Mouse (Mus musculus): Measurements from ENCODE around the gene Wfdc18.

The Wfdc18 gene

GRCm38 (mm10) chr11:83708715-83709114 lies at the start of gene Wfdc18:
TSS of gene Wfdc18 (plus strand) at chr11:83709015.
- DNase-seq (ENCODE audit: extremely low spot score, low read depth, low spot score): no peak

GRCm38 (mm10) chr11:83662204-83662603 lies 46.6 kb upstream of the Wfdc18 start, which contains the start of gene Ccl4:
TSS of gene Ccl4 (plus strand) at chr11:83662584.
- DNase-seq (ENCODE audit: extremely low spot score, low read depth, low spot score): no peak

DNA sequence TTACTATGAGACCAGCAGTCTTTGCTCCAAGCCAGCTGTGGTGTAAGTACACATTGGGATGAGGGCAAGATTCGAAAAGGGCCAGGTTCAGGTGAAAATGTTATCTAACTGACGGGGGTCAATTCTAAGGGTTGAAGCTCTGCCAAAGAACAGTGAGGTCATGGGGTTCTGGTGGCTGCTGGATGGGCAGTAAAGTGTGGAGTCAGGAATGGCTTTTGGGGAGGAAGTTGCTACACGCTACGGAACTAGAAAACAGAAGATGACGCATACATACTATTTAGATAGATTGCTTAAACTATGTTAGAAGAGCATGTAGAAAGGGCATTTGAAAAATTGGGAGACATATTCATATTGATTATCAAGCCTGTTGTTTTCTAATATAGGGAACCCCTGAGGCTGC lies 45.3 kb upstream of the Wfdc18 start:
- DNase-seq (ENCODE audit: extremely low spot score, low read depth, low spot score): no peak

DNA sequence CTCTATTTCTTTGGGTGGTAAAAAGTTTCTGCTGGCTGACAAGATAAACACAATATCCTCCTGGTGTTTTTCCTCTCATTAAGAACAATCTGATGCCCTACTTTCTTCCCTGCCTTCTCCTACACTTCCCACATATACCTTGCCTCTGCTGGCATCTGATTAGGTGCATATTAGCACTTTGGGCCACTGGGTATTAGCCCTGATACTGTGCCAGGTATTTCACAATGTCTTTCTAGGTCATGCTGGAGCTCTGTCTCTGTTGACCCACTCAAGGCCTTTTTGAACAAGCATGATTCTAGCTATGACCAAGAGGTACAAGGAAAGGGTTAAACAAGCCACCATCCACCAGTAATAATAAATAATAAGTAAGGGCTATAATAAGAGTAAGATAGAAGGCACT lies 37.1 kb upstream of the Wfdc18 start:
- DNase-seq (ENCODE audit: extremely low spot score, low read depth, low spot score): no peak

DNA sequence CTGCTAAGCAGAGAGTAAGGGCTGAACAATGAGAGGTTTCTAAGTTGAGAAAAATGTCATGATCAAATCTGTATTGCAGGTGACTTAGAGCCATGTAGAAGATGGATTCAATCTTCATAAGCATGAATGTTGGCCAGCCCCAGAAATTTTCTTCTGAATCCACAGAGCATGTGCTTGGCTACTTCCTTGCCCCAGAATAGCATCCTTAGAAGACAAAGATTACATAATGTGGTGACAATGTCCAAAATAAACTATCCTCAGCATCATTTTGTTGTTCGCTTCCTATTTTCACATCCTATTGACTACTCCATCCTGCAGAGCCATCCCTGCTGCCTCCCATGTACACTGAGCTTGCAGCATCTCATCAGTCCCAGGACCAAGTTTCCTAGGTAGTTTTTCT lies 33.1 kb upstream of the Wfdc18 start:
- DNase-seq (ENCODE audit: extremely low spot score, low read depth, low spot score): no peak

- no peak for DNase-seq (ENCODE audit: extremely low spot score, low read depth, low spot score)
Observed at GRCm38 (mm10) chr11:83689918-83690317, 18.9 kb upstream of the Wfdc18 start.

GRCm38 (mm10) chr11:83692008-83692407 lies 16.8 kb upstream of the Wfdc18 start:
- DNase-seq (ENCODE audit: extremely low spot score, low read depth, low spot score): no peak

DNA sequence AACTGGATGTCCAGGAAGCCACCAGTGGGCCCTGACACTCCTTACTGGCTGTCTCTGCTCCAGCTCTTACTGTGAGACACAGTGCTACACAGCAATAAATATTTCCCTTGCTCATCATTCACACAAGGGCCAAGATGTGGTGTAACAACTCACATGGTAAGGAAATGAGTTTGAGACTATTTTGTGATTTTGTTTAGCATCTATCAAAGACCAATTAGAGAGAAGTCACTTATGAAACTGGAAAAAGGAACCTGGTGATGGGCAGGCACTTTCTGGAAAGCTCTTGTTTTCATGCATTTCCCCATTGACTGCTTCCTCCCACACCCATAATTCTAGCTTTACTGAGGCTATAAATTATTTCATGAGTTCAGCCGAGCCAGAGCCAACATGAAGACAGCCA lies 5.1 kb upstream of the Wfdc18 start, which contains the start of gene Wfdc17:
TSS of gene Wfdc17 (plus strand) at position 287 of the 400 bp plus-strand sequence.
- no peak for DNase-seq (ENCODE audit: extremely low spot score, low read depth, low spot score)

DNA sequence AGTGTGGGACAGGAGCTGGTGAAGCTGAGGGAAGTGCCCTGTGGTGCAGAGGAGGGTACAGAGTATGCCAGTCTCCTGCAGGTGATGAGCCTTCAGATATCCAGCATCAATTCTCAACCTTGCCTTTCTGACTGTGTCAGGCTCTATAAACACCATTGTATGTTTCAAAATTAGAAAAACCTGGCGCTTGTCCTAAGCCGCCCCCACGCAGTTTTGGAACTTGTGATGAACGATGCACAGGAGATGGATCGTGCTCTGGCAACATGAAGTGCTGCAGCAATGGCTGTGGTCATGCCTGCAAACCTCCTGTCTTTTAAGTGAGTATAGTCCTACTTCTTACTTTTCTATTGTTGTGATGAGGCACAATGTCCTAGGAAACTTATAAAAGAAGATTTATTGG lies 868 bp downstream of the Wfdc18 start:
- no peak for DNase-seq (ENCODE audit: extremely low spot score, low read depth, low spot score)

DNA sequence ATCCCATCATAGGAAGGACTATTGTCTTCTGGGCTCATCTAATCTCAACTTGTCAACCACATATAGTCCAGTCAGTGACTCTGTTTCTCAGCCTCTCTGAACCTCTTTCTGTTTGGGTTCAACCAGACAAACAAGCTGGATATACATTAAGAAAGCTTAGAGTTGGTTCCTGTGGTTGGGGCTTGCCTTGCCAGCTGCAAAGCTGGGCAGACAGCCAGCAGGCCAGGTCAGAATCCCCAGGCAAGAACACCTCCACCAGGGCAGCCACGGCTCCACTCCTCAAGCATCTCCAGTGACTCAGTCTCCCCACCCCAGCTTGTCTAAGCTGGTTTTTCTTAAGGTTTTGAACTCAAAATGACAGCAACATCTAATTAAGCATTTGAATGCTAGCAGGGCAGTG lies 3.9 kb downstream of the Wfdc18 start:
- DNase-seq (ENCODE audit: extremely low spot score, low read depth, low spot score): no peak

- DNase-seq (ENCODE audit: extremely low spot score, low read depth, low spot score): no peak
Observed at GRCm38 (mm10) chr11:83713925-83714324, 5.1 kb downstream of the Wfdc18 start.

- no peak for DNase-seq (ENCODE audit: extremely low spot score, low read depth, low spot score)
Observed at GRCm38 (mm10) chr11:83717042-83717665, 8.3 kb downstream of the Wfdc18 start.

DNA sequence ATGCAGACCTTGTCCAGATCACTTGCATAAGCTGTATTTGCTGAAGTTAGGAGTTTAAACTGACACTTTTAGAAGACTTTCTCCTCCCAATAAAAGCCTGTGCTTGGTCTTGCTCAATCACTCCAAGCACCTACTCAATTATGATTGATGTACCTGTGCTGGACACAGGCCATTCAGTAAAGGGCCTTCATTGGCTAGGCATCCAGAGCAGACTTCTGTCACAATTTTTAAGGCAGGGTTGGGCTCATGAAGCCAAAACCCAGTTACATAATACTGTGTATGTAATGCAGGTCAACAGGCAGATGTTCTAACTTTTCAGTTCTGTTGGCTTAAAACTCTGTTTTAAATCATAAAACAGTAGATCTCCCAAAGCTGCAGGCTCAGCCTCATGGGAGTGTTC lies 12.0 kb downstream of the Wfdc18 start:
- DNase-seq (ENCODE audit: extremely low spot score, low read depth, low spot score): no peak

GRCm38 (mm10) chr11:83728757-83729432 lies 20.1 kb downstream of the Wfdc18 start:
- DNase-seq (ENCODE audit: extremely low spot score, low read depth, low spot score): no peak

- no peak for DNase-seq (ENCODE audit: extremely low spot score, low read depth, low spot score)
Observed at GRCm38 (mm10) chr11:83731116-83731515, 22.3 kb downstream of the Wfdc18 start.

GRCm38 (mm10) chr11:83733071-83733640 lies 24.3 kb downstream of the Wfdc18 start:
- DNase-seq (ENCODE audit: extremely low spot score, low read depth, low spot score): no peak

DNA sequence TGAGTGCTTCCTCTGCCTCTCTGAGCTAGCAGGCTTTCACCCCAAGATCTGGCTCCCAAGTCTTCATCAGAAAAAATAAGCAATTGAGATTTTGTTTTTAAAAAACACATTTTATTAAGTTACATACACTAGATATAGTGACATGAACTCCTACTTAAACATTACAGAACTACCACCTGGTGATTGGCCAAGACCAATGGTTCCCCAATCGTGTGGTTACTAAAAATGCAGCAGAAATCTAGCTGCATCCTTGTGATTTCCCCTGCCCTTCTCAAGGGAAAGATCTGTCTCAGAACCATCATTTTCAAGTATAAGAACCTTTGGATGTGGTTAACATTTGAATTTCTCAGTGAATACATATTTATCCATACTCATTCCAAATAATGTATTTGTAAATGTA lies 25.4 kb downstream of the Wfdc18 start:
- no peak for DNase-seq (ENCODE audit: extremely low spot score, low read depth, low spot score)

GRCm38 (mm10) chr11:83735881-83736280 lies 27.1 kb downstream of the Wfdc18 start:
- no peak for DNase-seq (ENCODE audit: extremely low spot score, low read depth, low spot score)

GRCm38 (mm10) chr11:83737109-83737558 lies 28.3 kb downstream of the Wfdc18 start:
- no peak for DNase-seq (ENCODE audit: extremely low spot score, low read depth, low spot score)

DNA sequence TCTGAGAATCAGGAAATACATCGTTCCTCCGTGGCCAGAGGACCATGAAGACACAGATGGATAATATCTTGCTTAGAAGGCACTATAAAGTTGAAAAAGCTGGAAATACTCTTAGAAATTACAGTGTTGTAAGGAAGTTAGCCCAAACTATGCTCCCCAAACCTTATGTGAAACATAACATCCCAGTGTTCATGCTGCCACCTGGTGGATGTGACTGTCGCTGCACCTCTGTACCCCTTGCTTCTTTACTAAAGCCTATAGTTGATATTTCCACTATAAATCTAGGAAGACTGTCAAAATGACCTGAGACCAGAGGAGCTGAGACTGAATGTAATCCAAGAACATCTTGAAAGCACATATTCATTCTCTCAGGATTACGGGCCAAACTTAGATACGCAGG lies 30.4 kb downstream of the Wfdc18 start:
- peak; percentile 60 for DNase-seq (ENCODE audit: extremely low spot score, low read depth, low spot score)

DNA sequence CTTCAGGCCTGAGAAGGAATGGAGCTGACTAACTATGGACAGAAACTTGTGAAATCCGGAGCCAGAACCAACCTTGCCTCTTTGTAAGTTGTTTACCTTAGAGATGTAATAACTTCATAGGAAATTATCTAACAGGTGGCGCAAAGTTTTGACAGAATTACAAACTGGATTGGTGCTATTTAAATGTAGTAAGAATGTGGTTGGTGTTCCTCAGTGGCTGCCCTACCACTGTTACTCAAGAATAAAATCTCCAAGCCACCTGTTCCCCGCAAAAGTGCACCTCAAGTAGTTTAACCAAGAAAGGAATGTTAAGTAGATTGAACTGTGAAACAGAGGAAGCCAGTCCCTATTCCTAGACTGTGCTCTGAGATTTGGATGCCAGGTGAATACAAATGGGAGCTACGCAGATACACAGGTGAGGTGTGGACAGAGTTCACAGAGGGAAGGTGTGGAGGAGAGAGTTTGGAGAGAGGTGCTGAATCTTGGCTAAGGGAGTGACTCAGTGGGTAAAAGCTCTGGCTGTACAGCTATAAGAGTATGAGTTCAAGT lies 31.7 kb downstream of the Wfdc18 start:
- DNase-seq (ENCODE audit: extremely low spot score, low read depth, low spot score): no peak

GRCm38 (mm10) chr11:83741841-83742240 lies 33.0 kb downstream of the Wfdc18 start:
- no peak for DNase-seq (ENCODE audit: extremely low spot score, low read depth, low spot score)
